Mouse (Mus musculus) kidney, embryonic 15.5 days (tissue): ENCODE measurements around the gene Ank. TPM values are rescaled to one million over a fixed set of nuclear protein-coding genes. Genes with fewer than 3 reads are reported as not detected.

Experiments used
- ATAC-seq: fragments of 200-750 bp; cut with Nextera tagmentation; replicated peaks from 2 replicates; pipeline ENCODE4 v1.8.0; 2017; ENCODE audit warnings: moderate TSS enrichment; ENCODE audit not compliant: low FRiP score
- H3K27ac ChIP-seq: fragments of 300-500 bp; sonication (generic); 2 replicates; pipeline ENCODE4 v1.5.1; 2015; ENCODE audit warnings: mild to moderate bottlenecking, inconsistent platforms
- H3K27me3 ChIP-seq: fragments of 300-500 bp; sonication (generic); 2 replicates; pipeline ENCODE4 v1.6.1; 2015; ENCODE audit warnings: inconsistent platforms
- H3K36me3 ChIP-seq: fragments of 300-500 bp; sonication (generic); 2 replicates; pipeline ENCODE4 v1.6.1; 2015; ENCODE audit warnings: inconsistent platforms
- H3K4me1 ChIP-seq: fragments of 300-500 bp; sonication (generic); 2 replicates; pipeline ENCODE4 v1.6.1; 2015; ENCODE audit warnings: inconsistent platforms
- H3K4me2 ChIP-seq: fragments of 300-500 bp; sonication (generic); 2 replicates; pipeline ENCODE4 v1.6.1; 2015; ENCODE audit warnings: moderate library complexity, mild to moderate bottlenecking, inconsistent platforms
- H3K4me3 ChIP-seq: fragments of 300-500 bp; sonication (generic); replicated peaks from 2 replicates; pipeline ENCODE4 v1.5.1; 2015; ENCODE audit warnings: mild to moderate bottlenecking, inconsistent platforms
- H3K9ac ChIP-seq: fragments of 300-500 bp; sonication (generic); 2 replicates; pipeline ENCODE4 v1.6.1; 2015; ENCODE audit warnings: mild to moderate bottlenecking, inconsistent platforms
- H3K9me3 ChIP-seq: fragments of 300-500 bp; sonication (generic); replicated peaks from 2 replicates; pipeline ENCODE4 v1.6.1; 2016; ENCODE audit warnings: inconsistent platforms
- WGBS: fragments of 180-500 bp; shearing (Covaris S2); methylation state at CpG from one replicate; pipeline ENCODE4 v1.1.7; 2015; ENCODE audit warnings: mixed read lengths; 5-methylcytosine and 5-hydroxymethylcytosine counted together
- polyA plus RNA-seq: library from polyadenylated mRNA; unstranded; fragments of >200 nt; fragmentation: Nextera tagmentation; extraction: Ambion mirVana; gene quantifications from 2 replicates; pipeline ENCODE4 v1.2.1, GENCODE M21; 2015

Ank gene
- polyA plus RNA-seq, 1 experiment from 2014 or later = 8.8 TPM

- peaks cover 5% of the 10 kb centered on the region; the same call in 1 of the 2 replicates for H3K4me1 ChIP-seq
- WGBS = 73% methylated on average over 4 of the region's 4 CpGs
- H3K27ac ChIP-seq = no peak overlapping the region
- H3K9ac ChIP-seq = no peak overlapping the region
- no peaks in the 10 kb centered on the region for H3K27me3 ChIP-seq
- H3K9me3 ChIP-seq = no peaks in the 10 kb centered on the region
- H3K4me3 ChIP-seq = no peak overlapping the region
- no peaks in the 10 kb centered on the region for H3K36me3 ChIP-seq
- no peak for ATAC-seq
- H3K4me2 ChIP-seq = no peak overlapping the region
Observed at GRCm38 (mm10) chr15:27530023-27530422, 63.5 kb downstream of the Ank start.

- Histone ChIP-seq H3K9me3 (no peaks in the 10 kb centered on the region), H3K36me3 (no peaks in the 10 kb centered on the region), H3K27me3 (no peaks in the 10 kb centered on the region), H3K27ac (no peak overlapping the region), H3K9ac (no peak overlapping the region), H3K4me1 (peaks cover 18% of the 10 kb centered on the region), H3K4me3 (no peak overlapping the region), H3K4me2 (no peak overlapping the region)
- ATAC-seq = no peak
- WGBS = 44% methylated on average over 3 of the region's 3 CpGs
Observed at GRCm38 (mm10) chr15:27533036-27533435, 66.6 kb downstream of the Ank start.

GRCm38 (mm10) chr15:27535681-27536080 lies 69.2 kb downstream of the Ank start:
- Histone ChIP-seq H3K4me1 (peaks cover 26% of the 10 kb centered on the region), H3K9me3 (no peaks in the 10 kb centered on the region), H3K9ac (no peak overlapping the region), H3K27me3 (no peaks in the 10 kb centered on the region), H3K4me2 (no peak overlapping the region), H3K36me3 (no peaks in the 10 kb centered on the region), H3K27ac (no peak overlapping the region), H3K4me3 (no peak overlapping the region)
- ATAC-seq = no peak
- 86% methylated on average over 4 of the region's 4 CpGs for WGBS

- no peaks in the 10 kb centered on the region for H3K36me3 ChIP-seq
- no peak overlapping the region for H3K4me2 ChIP-seq
- no peak overlapping the region for H3K4me3 ChIP-seq
- no peaks in the 10 kb centered on the region for H3K27me3 ChIP-seq
- ATAC-seq = no peak
- H3K9me3 ChIP-seq = no peaks in the 10 kb centered on the region
- no peak overlapping the region for H3K9ac ChIP-seq
- H3K27ac ChIP-seq = no peak overlapping the region
- H3K4me1 ChIP-seq = peaks cover 26% of the 10 kb centered on the region
- 81% methylated on average over 7 of the region's 7 CpGs for WGBS
Observed at GRCm38 (mm10) chr15:27536186-27536585, 69.7 kb downstream of the Ank start.

- H3K9me3 ChIP-seq = no peaks in the 10 kb centered on the region
- ATAC-seq = peak; percentile 57; the same call in 1 of the 2 replicates
- H3K4me2 ChIP-seq = no peak overlapping the region
- no peak overlapping the region for H3K4me3 ChIP-seq
- H3K9ac ChIP-seq = no peak overlapping the region
- H3K36me3 ChIP-seq = no peaks in the 10 kb centered on the region
- H3K27me3 ChIP-seq = no peaks in the 10 kb centered on the region
- H3K27ac ChIP-seq = peak overlapping the region; percentile 24; the same call in 1 of the 2 replicates
- 24% methylated on average over 5 of the region's 5 CpGs for WGBS
- H3K4me1 ChIP-seq = peaks cover 26% of the 10 kb centered on the region
Observed at GRCm38 (mm10) chr15:27536771-27537170, 70.3 kb downstream of the Ank start.

GRCm38 (mm10) chr15:27537519-27538223 lies 71.2 kb downstream of the Ank start:
- peaks cover 26% of the 10 kb centered on the region for H3K4me1 ChIP-seq

GRCm38 (mm10) chr15:27539745-27540144 lies 73.3 kb downstream of the Ank start:
- Histone ChIP-seq H3K36me3 (no peaks in the 10 kb centered on the region), H3K4me3 (no peak overlapping the region), H3K9me3 (no peaks in the 10 kb centered on the region), H3K9ac (no peak overlapping the region), H3K27me3 (no peaks in the 10 kb centered on the region), H3K4me1 (peaks cover 26% of the 10 kb centered on the region), H3K4me2 (no peak overlapping the region), H3K27ac (no peak overlapping the region)
- WGBS = 90% methylated on average over 9 of the region's 9 CpGs
- ATAC-seq = no peak

More at GRCm38 (mm10) chr15:27537519-27538223, 71.2 kb downstream of the Ank start:
- Histone ChIP-seq H3K4me2 (no peak overlapping the region), H3K27ac (no peak overlapping the region), H3K4me3 (no peak overlapping the region), H3K9ac (no peak overlapping the region), H3K36me3 (no peaks in the 10 kb centered on the region), H3K27me3 (no peaks in the 10 kb centered on the region), H3K9me3 (no peaks in the 10 kb centered on the region)
- 64% methylated on average over 4 of the region's 4 CpGs for WGBS
- no peak for ATAC-seq

GRCm38 (mm10) chr15:27545203-27545602 lies 78.7 kb downstream of the Ank start:
- Histone ChIP-seq H3K27me3 (no peaks in the 10 kb centered on the region), H3K4me2 (no peak overlapping the region), H3K9me3 (no peaks in the 10 kb centered on the region), H3K36me3 (no peaks in the 10 kb centered on the region), H3K27ac (no peak overlapping the region), H3K4me1 (no peaks in the 10 kb centered on the region), H3K9ac (no peak overlapping the region), H3K4me3 (no peak overlapping the region)
- 93% methylated on average over 10 of the region's 10 CpGs for WGBS
- no peak for ATAC-seq

- ATAC-seq = no peak
- Histone ChIP-seq H3K9ac (no peak overlapping the region), H3K9me3 (no peaks in the 10 kb centered on the region), H3K36me3 (no peaks in the 10 kb centered on the region), H3K4me1 (no peaks in the 10 kb centered on the region), H3K4me3 (no peak overlapping the region), H3K27me3 (no peaks in the 10 kb centered on the region), H3K27ac (no peak overlapping the region), H3K4me2 (no peak overlapping the region)
- WGBS = 88% methylated on average over 6 of the region's 6 CpGs
Observed at GRCm38 (mm10) chr15:27548110-27548509, 81.6 kb downstream of the Ank start.

- Histone ChIP-seq H3K4me3 (no peak overlapping the region), H3K4me1 (no peaks in the 10 kb centered on the region), H3K4me2 (no peak overlapping the region), H3K9me3 (no peaks in the 10 kb centered on the region), H3K9ac (no peak overlapping the region), H3K36me3 (no peaks in the 10 kb centered on the region), H3K27ac (no peak overlapping the region), H3K27me3 (no peaks in the 10 kb centered on the region)
- WGBS = 86% methylated on average over 10 of the region's 10 CpGs
- ATAC-seq = no peak
Observed at GRCm38 (mm10) chr15:27549071-27549470, 82.6 kb downstream of the Ank start.

- no peaks in the 10 kb centered on the region for H3K27me3 ChIP-seq
- H3K9ac ChIP-seq = no peak overlapping the region
- no peak overlapping the region for H3K4me2 ChIP-seq
- ATAC-seq = no peak
- H3K4me3 ChIP-seq = no peak overlapping the region
- WGBS = 68% methylated on average over 7 of the region's 7 CpGs
- H3K9me3 ChIP-seq = no peaks in the 10 kb centered on the region
- no peaks in the 10 kb centered on the region for H3K4me1 ChIP-seq
- H3K27ac ChIP-seq = no peak overlapping the region
- H3K36me3 ChIP-seq = no peaks in the 10 kb centered on the region
Observed at GRCm38 (mm10) chr15:27549878-27550277, 83.4 kb downstream of the Ank start.

GRCm38 (mm10) chr15:27550358-27550992 lies 84.0 kb downstream of the Ank start:
- H3K4me2 ChIP-seq = no peak overlapping the region
- no peaks in the 10 kb centered on the region for H3K36me3 ChIP-seq
- WGBS = 45% methylated on average over 9 of the region's 9 CpGs
- H3K4me1 ChIP-seq = no peaks in the 10 kb centered on the region
- H3K9me3 ChIP-seq = no peaks in the 10 kb centered on the region
- no peak overlapping the region for H3K4me3 ChIP-seq
- no peak for ATAC-seq
- H3K27me3 ChIP-seq = no peaks in the 10 kb centered on the region
- H3K9ac ChIP-seq = no peak overlapping the region
- no peak overlapping the region for H3K27ac ChIP-seq
